Comparison of ENCODE assay signal across 22 mouse cellular contexts in genomic region chr2:17658176-17658575, GRCm38 (mm10).
"Had no signal": no experiment of that assay in that cellular context is flagged by ENCODE, and none has a peak within 500 bp of the region (broad histone marks: within the 10 kb centered on the region; RNA-seq: fewer than 3 reads in every experiment).

No protein-coding gene starts in this region.

- H3K4me2 ChIP-seq: intestine, embryonic 15.5 days; kidney, embryonic 15.5 days; limb, embryonic 12.5 days; liver, embryonic 12.5 days; liver, embryonic 15.5 days; lung, embryonic 15.5 days; neural tube, embryonic 13.5 days; stomach, embryonic 15.5 days had no signal

- H3K4me1 ChIP-seq: intestine, embryonic 15.5 days; limb, embryonic 12.5 days; liver, embryonic 12.5 days; liver, embryonic 15.5 days; lung, embryonic 15.5 days; megakaryocyte, embryonic 14.5 days; neural tube, embryonic 13.5 days; stomach, embryonic 15.5 days had no signal

- H3K4me3 ChIP-seq: intestine, embryonic 15.5 days; kidney, embryonic 15.5 days; limb, embryonic 12.5 days; liver, embryonic 12.5 days; liver, embryonic 15.5 days; lung, embryonic 15.5 days; midbrain, embryonic 10.5 days; neural tube, embryonic 13.5 days; stomach, embryonic 15.5 days had no signal

- H3K9ac ChIP-seq: intestine, embryonic 15.5 days; kidney, embryonic 15.5 days; limb, embryonic 12.5 days; liver, embryonic 12.5 days; liver, embryonic 15.5 days; lung, embryonic 15.5 days; neural tube, embryonic 13.5 days; stomach, embryonic 15.5 days had no signal

- ATAC-seq: intestine, embryonic 15.5 days; liver, embryonic 12.5 days had no signal

- H3K9me3 ChIP-seq: intestine, embryonic 15.5 days; kidney, embryonic 15.5 days; liver, embryonic 12.5 days; liver, embryonic 15.5 days; lung, embryonic 15.5 days; midbrain, embryonic 10.5 days; neural tube, embryonic 13.5 days; stomach, embryonic 15.5 days had no signal

- H3K36me3 ChIP-seq: intestine, embryonic 15.5 days; kidney, embryonic 15.5 days; limb, embryonic 12.5 days; liver, embryonic 12.5 days; liver, embryonic 15.5 days; lung, embryonic 15.5 days; midbrain, embryonic 10.5 days; neural tube, embryonic 13.5 days; stomach, embryonic 15.5 days had no signal

- DNase-seq: kidney, adult 11 months; kidney, adult 8-10 months; kidney, postnatal 10 days; kidney, postnatal 36 days; liver; lung, postnatal 10 days; lung, postnatal 36 days; midbrain, embryonic 14.5 days; right cerebral cortex, postnatal 14 days; spleen, adult 18-20 months; thymus, adult 18-20 months; thymus, postnatal 36 days had no signal

- H3K27me3 ChIP-seq: intestine, embryonic 15.5 days; kidney, embryonic 15.5 days; limb, embryonic 12.5 days; liver, embryonic 12.5 days; liver, embryonic 15.5 days; lung, embryonic 15.5 days; megakaryocyte, embryonic 14.5 days; neural tube, embryonic 13.5 days; stomach, embryonic 15.5 days had no signal

- H3K27ac ChIP-seq: intestine, embryonic 15.5 days; kidney, embryonic 15.5 days; limb, embryonic 12.5 days; liver, embryonic 12.5 days; liver, embryonic 15.5 days; lung, embryonic 15.5 days; midbrain, embryonic 10.5 days; neural tube, embryonic 13.5 days; stomach, embryonic 15.5 days had no signal
